ENCODE assay signal across 9 mouse cellular contexts in genomic region chr15:81836966-81837920, GRCm38 (mm10). TPM values are rescaled to one million over a fixed set of nuclear protein-coding genes. Genes with fewer than 3 reads are reported as not detected.
DNase-seq lines count a peak whose midpoint lies in the region; ATAC-seq and TF ChIP-seq lines count a peak whose summit lies in the region.
"Had no signal": no experiment of that assay in that cellular context is flagged by ENCODE, and none has a peak within 500 bp of the region (broad histone marks: within the 10 kb centered on the region; RNA-seq: fewer than 3 reads in every experiment).

No protein-coding gene starts in this region.

- peak overlapping the region; percentile 93 for H3K27ac ChIP-seq in left cerebral cortex, adult 2 months
- H3K27ac ChIP-seq in embryonic facial prominence, embryonic 12.5 days = peak overlapping the region; percentile 65; the same call in 1 of the 2 replicates
- H3K27ac ChIP-seq in heart, postnatal 0 days (ENCODE audit: low read depth) = peak overlapping the region; percentile 99
- peak overlapping the region; percentile 68; the same call in 1 of the 2 replicates for H3K27ac ChIP-seq in limb, embryonic 15.5 days
- H3K27ac ChIP-seq: midbrain, embryonic 12.5 days had no signal

- no peaks in the 10 kb centered on the region for H3K9me3 ChIP-seq in embryonic facial prominence, embryonic 12.5 days
- no peaks in the 10 kb centered on the region for H3K9me3 ChIP-seq in heart, postnatal 0 days (replicated peaks; ENCODE audit: control insufficient read depth, low read length)
- H3K9me3 ChIP-seq in limb, embryonic 15.5 days = no peaks in the 10 kb centered on the region
- H3K9me3 ChIP-seq: midbrain, embryonic 12.5 days had no signal

- H3K27me3 ChIP-seq in embryonic facial prominence, embryonic 12.5 days = 0 out of 2 replicates have a peak, but pooled peaks cover 3% of the 10 kb centered on the region
- no peaks in the 10 kb centered on the region for H3K27me3 ChIP-seq in heart, postnatal 0 days (ENCODE audit: control insufficient read depth, insufficient read depth, low read length)
- no peaks in the 10 kb centered on the region for H3K27me3 ChIP-seq in limb, embryonic 15.5 days
- H3K27me3 ChIP-seq: Patski had no signal

- H3K4me1 ChIP-seq in embryonic facial prominence, embryonic 12.5 days = peaks cover 17% of the 10 kb centered on the region
- H3K4me1 ChIP-seq in heart, postnatal 0 days (ENCODE audit: control insufficient read depth, insufficient read depth) = peaks cover 56% of the 10 kb centered on the region
- peaks cover 40% of the 10 kb centered on the region for H3K4me1 ChIP-seq in limb, embryonic 15.5 days

- no peak overlapping the region for H3K9ac ChIP-seq in embryonic facial prominence, embryonic 12.5 days
- H3K9ac ChIP-seq in heart, postnatal 0 days (replicated peaks; ENCODE audit: low read depth, low read length) = peak overlapping the region; percentile 36; the same call in 1 of the 2 replicates
- H3K9ac ChIP-seq in limb, embryonic 15.5 days = no peak overlapping the region

- intact Hi-C loops in left cerebral cortex, adult 2 months (cut with DNase I) = loop anchor here (2.0 kb wide), 1 partner anchor 20 kb away; no protein-coding TSS in a partner anchor
- intact Hi-C loops in left cerebral cortex, postnatal 4 days (cut with DNase I) = loop anchor here (10.0 kb wide), 1 partner anchor 68 kb away; no protein-coding TSS in a partner anchor

- TF ChIP-seq CTCF in left cerebral cortex, adult 2 months (IDR thresholded peaks at IDR 0.05) = no peak
- TF ChIP-seq CTCF in heart, postnatal 0 days (IDR thresholded peaks at IDR 0.05; ENCODE audit: low read depth) = no peak

- no peak for DNase-seq in left cerebral cortex, adult 2 months (ENCODE audit: extremely low spot score in 1 of 2, low spot score in 2 of 2)
- no peak for DNase-seq in left cerebral cortex, postnatal 4 days
- DNase-seq in heart, postnatal 0 days (ENCODE audit: low spot score) = no peak
- no peak for DNase-seq in urinary bladder, postnatal 10 days (ENCODE audit: low spot score)
- DNase-seq in adrenal gland, adult 8-10 months = no peak

- H3K36me3 ChIP-seq in embryonic facial prominence, embryonic 12.5 days = no peaks in the 10 kb centered on the region
- no peaks in the 10 kb centered on the region for H3K36me3 ChIP-seq in heart, postnatal 0 days (replicated peaks; ENCODE audit: control insufficient read depth, insufficient read depth, low read length)
- H3K36me3 ChIP-seq in limb, embryonic 15.5 days = no peaks in the 10 kb centered on the region
- H3K36me3 ChIP-seq: midbrain, embryonic 12.5 days had no signal

- ATAC-seq in embryonic facial prominence, embryonic 12.5 days (ENCODE audit: insufficient number of reproducible peaks, insufficient read depth, low FRiP score, low TSS enrichment) = no peak
- ATAC-seq in heart, postnatal 0 days (ENCODE audit: insufficient read depth, low read depth) = no peak
- no peak for ATAC-seq in limb, embryonic 15.5 days (ENCODE audit: insufficient number of reproducible peaks, low FRiP score, low TSS enrichment, low read depth)
- ATAC-seq: Patski had no signal

- 51% methylated on average over 7 of the region's 7 CpGs for WGBS in embryonic facial prominence, embryonic 12.5 days
- 49% methylated on average over 7 of the region's 7 CpGs for WGBS in heart, postnatal 0 days
- 64% methylated on average over 7 of the region's 7 CpGs for WGBS in limb, embryonic 15.5 days

- no peak for TF ChIP-seq EP300 in heart, postnatal 0 days (IDR thresholded peaks at IDR 0.05; ENCODE audit: low read depth)

- H3K4me3 ChIP-seq in left cerebral cortex, adult 2 months = no peak overlapping the region
- H3K4me3 ChIP-seq in embryonic facial prominence, embryonic 12.5 days = peak overlapping the region; percentile 34; the same call in 1 of the 2 replicates
- H3K4me3 ChIP-seq in heart, postnatal 0 days (ENCODE audit: low read depth, low read length) = 0 out of 2 replicates have a peak overlapping the region, but pooled peaks have one; percentile 26
- H3K4me3 ChIP-seq in limb, embryonic 15.5 days = no peak overlapping the region

- H3K4me2 ChIP-seq in embryonic facial prominence, embryonic 12.5 days (replicated peaks) = peak overlapping the region; percentile 65; the same call in 1 of the 2 replicates
- peak overlapping the region; percentile 54 for H3K4me2 ChIP-seq in heart, postnatal 0 days (ENCODE audit: low read depth, low read length)
- peak overlapping the region; percentile 66 for H3K4me2 ChIP-seq in limb, embryonic 15.5 days

RNA-seq across cellular contexts. Expression of gene Tob2, which starts 21.4 kb away (rescaled TPM):
- total RNA-seq in left cerebral cortex, adult 2 months (2021) = 10 to 100 TPM; 34.8 to 41.4 TPM
- total RNA-seq in left cerebral cortex, postnatal 4 days (2021) = 10 to 100 TPM; 20.3 to 22.6 TPM
- 22.9 and 23.0 TPM in 2 replicates for polyA plus RNA-seq in embryonic facial prominence, embryonic 12.5 days (2016; fragmentation: Nextera tagmentation; extraction: Ambion mirVana)
- total RNA-seq in heart, postnatal 0 days (2014; rRNA removed; ENCODE audit: low replicate concordance) = 19.2 and 75.8 TPM in 2 replicates
- 16.0 and 18.2 TPM in 2 replicates for polyA plus RNA-seq in heart, postnatal 0 days (2015; fragmentation: Nextera tagmentation; extraction: Ambion mirVana)
- 29.8 and 32.1 TPM in 2 replicates for polyA plus RNA-seq in limb, embryonic 15.5 days (2015; fragmentation: Nextera tagmentation; extraction: Ambion mirVana)
- total RNA-seq in adrenal gland, adult 8-10 months (2022) = 10 to 100 TPM; 63.9 to 97.0 (median 69.1) TPM

RNA-seq across cellular contexts. Expression of gene Phf5a, which starts 34.5 kb away (rescaled TPM):
- total RNA-seq in left cerebral cortex, adult 2 months (2021) = 10 to 100 TPM; 31.1 to 32.8 TPM
- 10 to 100 TPM; 51.8 to 59.7 TPM for total RNA-seq in left cerebral cortex, postnatal 4 days (2021)
- polyA plus RNA-seq in embryonic facial prominence, embryonic 12.5 days (2016; fragmentation: Nextera tagmentation; extraction: Ambion mirVana) = 145 and 163 TPM in 2 replicates
- 26.9 and 31.0 TPM in 2 replicates for total RNA-seq in heart, postnatal 0 days (2014; rRNA removed; ENCODE audit: low replicate concordance)
- polyA plus RNA-seq in heart, postnatal 0 days (2015; fragmentation: Nextera tagmentation; extraction: Ambion mirVana) = 60.7 and 65.3 TPM in 2 replicates
- 124 TPM in 2 replicates for polyA plus RNA-seq in limb, embryonic 15.5 days (2015; fragmentation: Nextera tagmentation; extraction: Ambion mirVana)
- 10 to 100 TPM; 44.2 to 61.3 (median 51.4) TPM for total RNA-seq in adrenal gland, adult 8-10 months (2022)

RNA-seq across cellular contexts. Expression of gene Aco2, which starts 34.9 kb away (rescaled TPM):
- total RNA-seq in left cerebral cortex, adult 2 months (2021) = 100 to 1,000 TPM; 420 to 427 TPM
- total RNA-seq in left cerebral cortex, postnatal 4 days (2021) = 100 to 1,000 TPM; 273 to 304 TPM
- 146 and 155 TPM in 2 replicates for polyA plus RNA-seq in embryonic facial prominence, embryonic 12.5 days (2016; fragmentation: Nextera tagmentation; extraction: Ambion mirVana)
- 2,020 and 2,039 TPM in 2 replicates for total RNA-seq in heart, postnatal 0 days (2014; rRNA removed; ENCODE audit: low replicate concordance)
- 1,019 and 1,040 TPM in 2 replicates for polyA plus RNA-seq in heart, postnatal 0 days (2015; fragmentation: Nextera tagmentation; extraction: Ambion mirVana)
- polyA plus RNA-seq in limb, embryonic 15.5 days (2015; fragmentation: Nextera tagmentation; extraction: Ambion mirVana) = 144 and 165 TPM in 2 replicates
- 100 to 1,000 TPM; 297 to 630 (median 469) TPM for total RNA-seq in adrenal gland, adult 8-10 months (2022)

RNA-seq across cellular contexts. Expression of gene Tef, which starts 35.0 kb away (rescaled TPM):
- total RNA-seq in left cerebral cortex, adult 2 months (2021) = 100 to 1,000 TPM; 220 to 228 TPM
- 10 to 100 TPM; 68.1 to 69.6 TPM for total RNA-seq in left cerebral cortex, postnatal 4 days (2021)
- polyA plus RNA-seq in embryonic facial prominence, embryonic 12.5 days (2016; fragmentation: Nextera tagmentation; extraction: Ambion mirVana) = 29.7 and 30.9 TPM in 2 replicates
- 41.5 and 58.7 TPM in 2 replicates for total RNA-seq in heart, postnatal 0 days (2014; rRNA removed; ENCODE audit: low replicate concordance)
- polyA plus RNA-seq in heart, postnatal 0 days (2015; fragmentation: Nextera tagmentation; extraction: Ambion mirVana) = 27.8 and 30.3 TPM in 2 replicates
- polyA plus RNA-seq in limb, embryonic 15.5 days (2015; fragmentation: Nextera tagmentation; extraction: Ambion mirVana) = 28.9 and 30.7 TPM in 2 replicates
- total RNA-seq in adrenal gland, adult 8-10 months (2022) = 100 to 1,000 TPM in 3 of 4 experiments, 10 to 100 TPM in 1; 93.1 to 190 (median 160) TPM

Comparison
In these comparisons a context has a peak if more than half of its experiments do, and no peak if none do; other contexts are left out.
1. H3K4me3 ChIP-seq: peak in embryonic facial prominence, embryonic 12.5 days (single experiment) and heart, postnatal 0 days (single experiment); none in left cerebral cortex, adult 2 months (single experiment) and limb, embryonic 15.5 days (single experiment).
2. Peak in every context shown above with its lines, with median percentiles within 50 percentile points of each other: H3K27ac ChIP-seq and H3K4me2 ChIP-seq.